Mouse (Mus musculus) CD4-positive helper T cell, adult 2 months (primary cell): Measurements from ENCODE around the gene Mien1.

Experiments
- DNase-seq: peaks from one replicate; pipeline ENCODE4 v3.0.0-alpha.2; 2012; ENCODE audit warnings: low read depth, missing footprints, low spot score

Gene Mien1

DNA sequence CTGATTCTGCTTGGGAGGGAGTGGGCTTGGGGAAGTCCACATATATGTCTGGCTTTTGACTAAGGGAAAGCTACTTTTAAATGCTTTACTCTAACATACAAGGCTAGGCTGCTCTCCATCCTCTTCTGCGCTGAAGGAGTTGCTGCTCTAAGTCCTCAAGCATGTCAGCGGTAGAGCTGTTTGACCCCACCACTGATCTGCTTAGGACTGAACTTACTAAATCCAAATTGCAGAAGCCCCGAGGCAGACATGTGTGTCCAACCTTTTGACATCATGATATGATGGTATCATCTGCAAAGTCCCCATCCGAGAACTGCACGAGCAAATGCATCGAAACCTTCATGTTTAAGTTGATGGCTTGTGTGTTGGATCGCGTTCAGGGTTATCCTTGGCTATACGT, 21.1 kb upstream of the Mien1 start:
- DNase-seq = no peak

DNA sequence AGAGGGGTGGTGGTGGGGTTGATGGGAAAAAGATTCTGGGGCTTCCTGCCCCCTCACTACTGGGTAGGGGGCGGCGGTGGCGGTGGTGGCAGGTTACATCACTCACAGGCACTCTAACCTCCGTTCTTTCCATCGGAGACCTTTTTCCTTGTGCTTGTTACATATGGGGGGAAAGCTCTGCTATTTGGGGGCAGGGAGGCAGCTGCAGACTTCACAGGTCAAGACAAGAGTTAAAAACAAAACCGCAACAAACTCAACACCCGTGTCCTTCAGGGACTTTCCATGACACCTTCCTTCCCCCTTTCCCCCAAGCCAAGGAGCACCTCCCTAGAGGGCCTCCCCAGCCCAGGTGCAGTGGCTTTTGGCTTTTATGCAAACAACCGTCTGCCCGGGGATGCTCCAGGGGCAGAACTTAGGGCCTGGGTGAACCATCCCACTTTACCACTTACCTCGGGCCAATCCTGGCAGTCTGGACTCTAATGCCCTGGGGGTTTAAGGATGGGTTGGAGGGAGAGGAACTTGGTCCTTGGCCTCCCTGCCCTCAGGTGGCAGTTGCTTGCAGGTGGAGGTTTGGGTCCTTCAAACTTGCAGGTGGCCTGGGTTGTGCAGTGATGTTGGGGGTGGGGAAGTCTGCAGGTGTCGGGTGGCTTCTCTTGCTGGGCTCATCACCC, 20.4 kb upstream of the Mien1 start:
- DNase-seq = peak; percentile 64

- no peak for DNase-seq
Observed at GRCm38 (mm10) chr11:98458121-98458990, 19.6 kb upstream of the Mien1 start.

GRCm38 (mm10) chr11:98457367-98458120, 18.8 kb upstream of the Mien1 start:
- peak; percentile 97 for DNase-seq

- no peak for DNase-seq
Observed at GRCm38 (mm10) chr11:98456945-98457344, 18.2 kb upstream of the Mien1 start.

- no peak for DNase-seq
Observed at GRCm38 (mm10) chr11:98456545-98456944, 17.8 kb upstream of the Mien1 start.

DNA sequence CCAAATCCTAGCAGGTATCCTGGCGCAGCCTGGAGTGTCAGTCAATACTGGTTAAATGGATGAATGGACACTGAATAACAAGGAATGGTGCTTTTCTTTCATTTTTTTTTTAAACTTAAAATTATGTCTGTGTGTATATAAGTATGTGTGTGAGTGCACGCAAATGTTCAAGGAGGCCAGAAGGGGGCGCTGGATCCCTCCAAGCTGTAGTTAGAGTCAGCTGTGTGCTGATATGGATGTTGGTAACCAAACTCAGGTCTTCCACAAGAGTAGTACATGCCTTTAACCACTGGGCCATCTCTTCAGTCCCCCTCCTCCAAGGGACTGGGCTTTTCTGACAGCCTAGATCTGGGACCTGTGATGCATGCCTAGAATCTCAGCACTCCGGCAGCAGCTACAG, 16.7 kb upstream of the Mien1 start:
- peak; percentile 43 for DNase-seq

DNA sequence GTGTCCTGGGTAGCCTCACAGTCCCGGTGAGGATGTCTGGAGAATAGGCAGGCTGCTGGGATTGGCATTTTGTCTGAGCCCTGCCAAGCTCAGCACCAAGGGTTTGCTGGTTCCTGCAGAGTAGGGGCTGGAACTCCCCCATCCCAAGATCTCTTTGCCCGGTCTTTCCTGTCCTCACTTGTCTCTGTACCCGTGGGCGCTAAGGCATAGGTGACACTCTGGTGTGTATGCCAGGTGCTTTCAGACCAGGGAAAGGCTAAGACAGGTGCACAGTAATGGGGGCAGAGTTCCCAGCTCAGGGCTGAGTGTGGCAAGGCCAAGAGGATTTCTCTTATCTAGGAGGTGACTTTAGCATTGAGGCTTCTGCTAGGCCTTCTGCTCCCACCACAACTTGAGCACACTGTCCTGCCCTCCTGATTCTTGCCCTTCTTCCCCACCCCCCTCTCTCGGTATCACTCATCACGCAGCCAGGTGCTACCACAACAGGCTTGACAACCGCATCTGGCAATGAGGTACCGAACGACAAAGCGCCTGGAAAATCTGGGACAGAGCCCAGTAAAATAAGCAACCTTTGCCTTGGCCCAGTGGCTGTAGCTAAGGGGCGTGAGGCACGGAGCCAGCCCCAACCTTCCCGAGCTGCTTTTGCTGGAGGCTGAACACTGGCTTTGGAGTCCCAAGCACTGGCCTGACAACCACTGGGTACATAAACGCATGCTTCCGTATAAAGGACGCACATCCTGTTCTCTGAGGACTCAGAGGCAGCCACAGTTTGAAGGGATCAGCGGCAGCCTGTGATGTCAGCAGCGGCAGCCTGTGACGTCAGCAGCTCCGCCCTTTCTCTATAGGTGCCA, 11.4 kb upstream of the Mien1 start:
- peak; percentile 63 for DNase-seq

GRCm38 (mm10) chr11:98449419-98449818, 10.6 kb upstream of the Mien1 start:
- DNase-seq = no peak

GRCm38 (mm10) chr11:98448191-98448790, 9.5 kb upstream of the Mien1 start:
- no peak for DNase-seq

- DNase-seq = no peak
Observed at GRCm38 (mm10) chr11:98447475-98447834, 8.7 kb upstream of the Mien1 start.

GRCm38 (mm10) chr11:98446562-98447474, 8.0 kb upstream of the Mien1 start:
- no peak for DNase-seq

GRCm38 (mm10) chr11:98446213-98446561, 7.4 kb upstream of the Mien1 start, which contains the start of gene Grb7:
Grb7 (plus strand) TSS chr11:98446394.
- DNase-seq = no peak

DNA sequence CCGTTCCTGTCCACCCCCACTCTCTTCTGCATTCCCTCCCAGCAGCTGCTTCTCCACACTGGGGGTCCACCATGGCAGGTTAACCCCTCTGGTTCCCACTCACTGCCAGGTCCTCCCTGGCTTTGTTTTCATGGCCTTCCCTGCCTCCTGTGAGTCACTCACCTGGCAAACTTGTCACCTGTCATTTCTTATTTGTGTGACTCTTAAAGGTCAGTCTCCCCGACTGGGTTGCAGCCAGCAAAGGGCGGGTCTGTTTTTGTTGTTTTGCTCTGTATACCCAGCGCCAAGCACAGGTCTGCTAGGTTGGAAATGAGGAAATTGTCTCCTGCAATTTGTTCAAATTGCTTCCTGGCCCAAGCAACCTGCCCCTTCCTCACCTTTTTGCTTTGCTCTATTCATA, 6.9 kb upstream of the Mien1 start:
- no peak for DNase-seq

GRCm38 (mm10) chr11:98445238-98445637, 6.4 kb upstream of the Mien1 start:
- no peak for DNase-seq

- DNase-seq = no peak
Observed at GRCm38 (mm10) chr11:98443688-98444087, 4.9 kb upstream of the Mien1 start.

DNA sequence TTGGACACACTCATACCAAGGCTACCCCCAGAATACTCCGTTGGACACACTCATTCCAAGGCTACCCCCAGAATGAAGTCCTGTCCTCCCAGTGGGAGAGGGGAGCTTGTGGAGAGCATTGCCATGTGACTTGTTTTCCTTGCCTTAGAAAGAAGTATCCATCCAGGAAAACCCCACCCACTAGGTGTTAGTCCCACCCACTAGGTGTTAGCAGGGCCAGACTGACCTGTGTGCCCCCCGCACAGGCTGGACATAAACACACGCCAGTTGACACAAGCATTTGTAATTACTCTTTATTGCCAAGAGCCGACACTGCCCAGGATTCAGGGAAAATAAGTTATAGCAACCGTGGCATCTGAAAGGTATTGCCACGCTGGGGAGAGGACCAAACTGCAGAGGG, 1.4 kb downstream of the Mien1 start:
- DNase-seq = no peak

- DNase-seq = no peak
Observed at GRCm38 (mm10) chr11:98435723-98436122, 3.1 kb downstream of the Mien1 start.

GRCm38 (mm10) chr11:98431743-98432502, 6.9 kb downstream of the Mien1 start:
- no peak for DNase-seq
